Mouse (Mus musculus) thymus, postnatal 25 days (tissue): ENCODE measurements around the gene Soga1.

Experiments
- DNase-seq: peaks from one replicate; pipeline ENCODE4 v3.0.0; 2022

The Soga1 gene

DNA sequence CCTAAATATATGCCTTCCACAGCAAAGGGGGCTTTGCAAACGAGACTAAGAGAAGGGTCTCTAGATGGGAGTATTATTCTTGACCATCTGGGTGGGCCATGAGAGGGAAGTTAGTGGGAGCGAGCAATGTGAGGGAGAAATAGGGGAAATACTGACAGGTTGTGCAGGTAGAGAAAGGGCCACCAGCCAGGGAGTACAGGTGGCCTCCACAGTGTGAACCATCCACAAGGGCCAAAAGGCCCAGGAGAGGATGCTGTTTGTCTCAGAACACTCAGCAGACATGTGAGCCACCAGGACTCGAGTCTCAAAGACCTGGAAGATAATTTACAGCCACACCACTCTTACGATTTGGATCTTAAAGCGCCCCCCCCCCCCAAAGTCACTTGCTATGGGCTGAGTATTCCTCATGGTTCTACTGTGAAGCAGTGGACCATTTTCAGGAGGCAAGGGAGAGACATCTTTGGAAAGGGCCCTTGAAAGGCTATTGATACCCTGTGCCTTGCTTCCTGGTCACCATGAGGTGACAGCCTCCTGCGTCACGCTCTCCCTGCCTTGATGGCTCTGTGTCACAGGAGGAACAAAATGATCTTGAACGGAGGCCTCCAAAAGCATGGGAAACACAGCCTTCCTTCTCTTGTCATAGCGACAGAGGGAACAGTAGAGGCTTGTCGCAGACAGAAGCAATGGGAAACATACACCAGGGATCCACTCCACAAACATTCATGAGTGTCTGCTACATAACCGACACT, 18.3 kb downstream of the Soga1 start:
- DNase-seq = no peak

DNA sequence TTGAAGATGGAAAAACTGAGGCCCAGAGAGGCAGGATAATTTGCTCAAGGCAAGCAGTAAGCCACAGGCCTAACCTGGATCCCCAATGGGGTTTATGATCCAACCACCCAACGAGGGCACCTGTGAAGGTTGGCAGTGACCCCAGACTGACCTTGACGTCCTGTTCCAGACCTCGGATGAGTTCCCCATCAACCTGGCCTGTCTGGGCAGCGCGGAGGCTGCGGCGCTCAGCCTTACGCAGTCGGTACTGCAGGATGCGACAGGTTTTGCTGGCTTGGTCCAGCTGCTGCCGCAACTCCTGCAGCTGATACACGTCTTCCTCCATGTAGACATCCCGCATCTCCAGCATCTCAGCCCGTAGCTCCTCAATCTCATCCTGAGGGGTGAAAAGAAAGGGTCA, 19.0 kb downstream of the Soga1 start:
- DNase-seq = no peak

DNA sequence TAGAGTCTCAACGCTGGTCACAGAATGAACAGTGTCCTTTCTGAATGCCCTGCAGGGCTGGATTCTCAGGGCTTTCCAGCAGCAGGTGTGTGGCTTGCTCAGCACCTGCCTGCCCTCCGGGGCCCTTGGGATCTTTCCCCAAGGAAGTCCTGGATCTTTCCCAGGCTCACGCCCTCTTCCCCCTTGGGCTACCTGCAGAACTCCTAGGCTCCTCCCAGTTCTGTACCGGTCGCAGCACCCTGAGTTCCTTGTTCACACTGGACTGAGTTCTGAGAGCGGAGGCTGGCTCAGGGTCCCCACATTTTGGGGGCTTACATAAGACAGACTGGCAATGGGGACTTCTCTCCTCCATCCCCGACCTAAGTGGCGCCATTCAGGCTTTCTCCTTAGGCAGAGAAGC, 19.9 kb downstream of the Soga1 start:
- DNase-seq = no peak

DNA sequence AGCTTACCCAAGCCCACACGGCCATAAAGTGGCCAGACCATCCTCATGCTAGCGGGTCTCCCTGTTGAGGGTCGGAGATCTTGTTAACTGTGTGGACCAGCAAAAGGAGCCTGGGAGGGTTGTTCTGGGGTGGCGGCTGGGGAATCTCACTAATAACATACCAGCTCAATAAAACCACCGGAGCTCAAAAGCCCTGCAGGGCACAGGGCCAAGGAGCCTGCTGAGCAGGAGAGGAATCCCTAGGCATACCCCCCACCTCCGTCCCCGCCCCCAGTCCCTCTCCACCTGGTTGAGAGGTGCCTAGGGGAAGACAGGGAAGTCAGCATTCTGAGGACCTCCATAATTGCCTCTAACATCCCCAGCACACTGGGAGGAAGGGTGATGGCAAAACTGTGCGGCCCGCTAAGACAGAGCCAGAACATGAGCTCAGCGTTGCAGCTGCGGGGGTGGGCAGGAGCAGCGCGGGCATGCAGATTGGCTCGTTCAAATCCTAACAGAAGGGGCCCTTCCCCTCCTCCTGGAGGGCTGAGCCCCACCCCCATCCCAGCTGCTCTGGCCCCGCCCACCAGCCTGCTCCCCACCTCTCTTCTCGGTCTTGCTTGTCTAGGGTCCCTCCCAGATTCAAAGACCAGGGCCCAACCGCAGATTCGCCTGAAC, 20.6 kb downstream of the Soga1 start:
- peak; percentile 67 for DNase-seq

DNA sequence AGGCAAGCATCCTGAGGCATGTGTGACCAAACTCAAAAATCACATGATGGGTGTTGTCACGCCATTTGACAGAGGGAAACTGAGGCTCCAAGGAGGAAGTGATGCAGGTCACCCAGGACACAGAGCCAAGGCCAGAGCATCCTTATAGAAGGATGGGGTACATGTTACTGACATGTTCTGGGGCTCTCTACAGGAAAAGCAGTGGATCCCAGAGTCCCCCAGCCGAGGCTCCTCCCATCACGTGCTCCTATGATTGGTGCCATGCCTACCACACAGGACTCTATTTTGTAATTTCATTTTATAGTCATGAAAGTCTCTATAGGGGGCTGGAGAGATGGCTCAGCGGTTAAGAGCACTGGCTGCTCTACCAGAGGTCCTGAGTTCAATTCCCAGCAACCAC, 21.3 kb downstream of the Soga1 start:
- no peak for DNase-seq

DNA sequence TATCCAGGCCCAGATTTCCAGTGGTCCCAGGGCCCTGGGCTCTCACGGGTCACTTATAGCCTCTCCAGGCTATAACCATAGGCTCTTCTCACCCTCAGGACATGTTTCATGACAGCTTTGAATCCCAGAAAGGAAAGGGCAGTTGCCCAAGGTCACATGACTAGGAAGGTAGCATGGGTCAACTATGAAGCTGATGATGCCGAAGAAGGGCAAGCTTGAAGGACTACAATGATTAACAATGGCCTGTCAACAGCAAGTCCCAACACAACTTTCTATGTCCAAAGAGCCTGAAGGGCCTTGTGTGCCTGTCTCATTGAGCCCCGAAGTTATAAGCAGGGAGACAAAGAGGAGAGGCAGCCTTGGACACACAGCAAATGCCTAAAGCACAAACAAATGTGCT, 21.9 kb downstream of the Soga1 start:
- no peak for DNase-seq

DNA sequence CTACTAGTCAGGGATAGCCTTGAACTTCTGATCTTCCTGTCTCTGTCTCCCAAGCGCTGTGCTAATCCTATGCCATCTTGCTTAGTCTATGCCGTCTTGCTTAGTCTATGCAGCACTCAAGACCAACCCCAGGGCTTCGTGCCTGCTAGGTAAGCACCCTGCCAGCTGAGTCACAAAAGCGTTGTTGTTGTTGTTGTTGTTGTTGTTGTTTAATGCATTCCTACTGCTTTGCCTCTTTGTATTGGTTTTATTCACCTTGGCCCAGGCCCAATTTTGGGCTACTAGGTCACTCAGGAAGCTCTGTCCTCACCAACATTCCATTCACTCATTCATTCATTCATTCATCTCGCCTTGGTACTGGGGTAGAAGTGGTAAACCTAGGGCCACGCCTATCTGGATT, 23.3 kb downstream of the Soga1 start:
- DNase-seq = no peak

DNA sequence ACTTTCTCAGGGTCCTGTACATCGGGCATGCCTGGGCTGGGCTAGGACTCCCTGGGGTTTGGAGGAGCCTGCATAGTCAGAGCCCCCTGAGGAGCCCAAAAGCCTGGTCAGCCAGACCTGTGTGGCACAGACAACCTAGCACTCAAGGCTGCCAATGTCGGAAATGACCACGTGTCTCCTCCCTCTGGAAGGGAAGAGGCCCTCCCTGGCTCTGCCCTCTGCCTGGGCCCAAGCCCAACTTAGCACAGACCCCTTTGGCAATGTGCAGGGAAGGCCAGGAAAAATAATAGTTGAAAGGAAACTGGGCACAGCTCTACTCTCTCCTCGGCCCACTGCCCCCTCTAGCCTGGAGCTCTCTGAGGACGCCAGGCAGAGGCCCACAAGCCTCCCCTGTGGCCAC, 24.2 kb downstream of the Soga1 start:
- no peak for DNase-seq

DNA sequence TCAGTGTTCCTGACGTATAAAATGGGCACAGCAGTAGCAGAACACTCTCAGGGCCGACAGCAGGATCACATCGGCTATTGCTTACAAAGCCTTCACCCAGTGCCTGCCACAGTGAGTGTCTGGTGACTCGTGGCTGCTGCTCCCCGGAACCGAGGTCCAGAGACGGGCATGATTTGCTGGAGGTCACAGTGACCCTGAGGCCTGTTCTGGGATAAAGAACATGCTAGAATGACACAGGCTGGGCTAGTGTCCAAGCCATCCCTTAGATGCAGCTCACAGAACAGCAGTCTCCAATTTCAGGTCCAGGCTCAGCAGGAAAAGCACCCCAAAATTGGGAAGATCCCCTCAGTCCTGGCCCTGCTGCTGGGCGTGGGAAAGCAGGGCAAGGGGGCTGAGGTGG, 24.8 kb downstream of the Soga1 start:
- DNase-seq = no peak

DNA sequence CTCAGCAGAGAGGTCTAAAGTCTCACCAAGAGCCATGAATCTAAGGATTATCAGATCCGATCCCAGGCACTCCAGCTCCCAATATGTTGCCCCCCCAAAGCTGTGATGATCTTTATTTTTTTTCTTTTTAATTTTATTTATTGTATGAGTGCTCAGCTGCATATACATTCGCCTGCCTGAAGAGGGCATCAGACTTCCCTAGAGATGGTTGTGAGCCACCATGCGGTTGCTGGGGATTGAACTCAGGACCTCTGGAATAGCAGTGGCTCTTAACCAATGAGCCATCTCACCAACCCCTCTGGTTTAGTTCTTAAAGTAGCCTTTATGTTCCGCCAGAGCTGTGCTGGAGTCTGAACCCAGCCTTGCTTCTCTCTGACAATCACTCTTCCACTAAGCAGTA, 25.3 kb downstream of the Soga1 start:
- no peak for DNase-seq

DNA sequence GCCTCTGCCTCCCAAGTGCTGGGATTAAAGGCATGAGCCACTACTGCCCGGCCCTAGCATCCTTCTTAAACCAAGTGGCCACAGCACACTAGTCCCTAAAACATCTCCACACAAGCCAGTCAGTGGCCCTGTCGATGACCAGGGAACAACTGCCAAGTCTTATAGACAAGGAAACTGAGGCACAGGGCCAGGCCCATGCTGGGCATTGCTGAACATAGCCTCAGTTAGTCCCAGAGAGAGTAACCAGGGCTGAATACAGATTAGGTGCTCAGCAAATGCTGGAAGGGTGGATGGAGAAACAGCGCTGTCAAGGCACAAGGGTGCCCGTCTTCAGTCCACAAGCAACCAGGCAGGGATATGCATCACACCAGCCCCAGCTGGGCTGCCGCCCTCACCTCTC, 25.9 kb downstream of the Soga1 start:
- no peak for DNase-seq

DNA sequence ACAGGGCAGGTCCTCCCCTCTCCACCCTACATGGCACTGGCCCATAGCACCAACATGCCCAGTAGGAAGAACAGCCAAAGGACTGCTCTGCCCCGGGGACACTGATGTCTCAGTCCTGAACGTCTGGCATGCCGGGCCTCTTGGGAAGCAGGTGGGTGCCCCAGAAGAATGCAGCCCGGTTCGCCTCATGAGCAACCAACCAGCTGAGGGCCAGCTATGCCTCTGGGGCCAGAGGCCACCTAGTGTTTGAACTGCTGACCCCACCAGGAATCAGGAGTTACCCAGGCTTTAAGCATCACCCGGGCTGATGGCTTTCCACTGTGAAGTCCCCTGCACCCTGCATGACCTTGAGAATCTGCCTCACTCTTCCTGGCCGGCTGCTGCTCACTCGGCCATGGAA, 26.6 kb downstream of the Soga1 start:
- no peak for DNase-seq

DNA sequence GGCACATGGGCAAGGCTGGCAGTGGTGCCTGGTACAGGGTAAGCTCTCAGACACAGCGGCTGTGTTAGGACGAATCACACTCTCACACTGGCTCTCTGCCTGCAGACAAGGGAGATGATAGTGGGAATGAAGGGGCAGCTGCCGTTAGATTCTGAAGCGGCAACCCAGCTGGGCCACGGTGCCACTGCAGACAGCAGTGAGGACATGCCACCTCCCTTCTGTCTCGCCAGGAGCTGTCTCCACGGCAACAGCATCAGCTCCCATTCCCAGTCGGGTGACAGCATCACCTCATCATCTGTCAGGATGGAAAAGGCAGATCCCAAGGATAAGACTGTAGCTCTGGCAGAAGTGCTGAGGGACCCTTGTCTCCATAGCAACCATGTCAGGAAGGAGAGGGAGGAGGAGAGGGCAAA, 29.2 kb downstream of the Soga1 start:
- no peak for DNase-seq

DNA sequence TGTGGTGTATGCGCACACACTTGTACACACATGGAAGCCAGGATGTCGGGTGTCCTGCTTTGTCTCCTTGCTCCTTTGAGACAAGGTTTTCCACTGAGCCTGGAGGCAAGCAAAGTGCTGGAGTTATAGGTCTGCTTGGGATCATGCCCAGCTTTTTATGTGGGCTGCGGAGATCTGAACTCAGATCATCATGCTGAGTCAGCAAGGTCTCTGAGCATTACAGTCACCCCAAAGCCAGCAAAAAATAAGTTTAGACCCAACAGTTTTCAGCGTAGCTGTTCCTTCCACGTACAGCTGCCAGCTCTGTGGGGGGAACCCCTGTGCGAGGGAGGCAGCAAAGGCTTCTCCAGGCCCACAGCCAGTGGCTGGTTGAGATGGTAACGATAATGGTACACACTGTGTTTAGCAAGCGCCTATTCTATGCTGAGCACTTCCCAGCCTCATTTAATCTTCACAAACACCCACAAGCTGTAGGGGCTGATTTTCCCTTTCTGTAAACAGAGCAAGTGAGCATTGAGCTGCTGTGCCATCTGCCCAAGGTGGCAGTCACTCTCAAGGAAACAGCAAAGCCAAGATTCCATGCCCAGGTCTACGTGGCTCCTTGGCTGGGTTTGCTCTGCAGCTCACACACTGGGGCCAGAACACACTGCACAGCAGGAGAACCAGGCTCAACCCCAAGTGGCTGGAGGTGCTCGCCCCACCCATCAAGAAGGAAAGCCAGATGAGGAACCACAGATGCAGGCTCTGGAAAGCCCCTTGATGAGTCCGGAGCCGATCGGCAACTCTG, 30.5 kb downstream of the Soga1 start:
- no peak for DNase-seq

DNA sequence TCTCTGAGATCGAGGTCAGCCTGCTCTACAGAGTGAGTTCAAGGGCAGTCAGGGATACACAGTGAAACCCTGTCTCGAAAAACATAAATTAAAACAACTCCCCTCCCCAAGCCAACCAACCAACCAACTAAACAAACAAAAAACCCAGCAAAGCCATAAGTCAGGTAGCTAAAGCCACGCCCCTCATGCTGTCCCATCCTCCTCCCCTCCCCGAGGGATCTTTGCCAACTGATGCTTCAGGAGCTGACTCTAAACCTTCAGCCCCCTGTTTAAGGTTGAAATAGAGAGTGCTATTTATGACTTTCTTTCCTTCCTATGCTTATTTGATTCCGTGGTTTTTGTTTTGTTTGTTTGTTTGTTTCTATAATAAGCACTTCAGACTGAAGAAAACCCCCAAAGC, 32.1 kb downstream of the Soga1 start:
- no peak for DNase-seq

DNA sequence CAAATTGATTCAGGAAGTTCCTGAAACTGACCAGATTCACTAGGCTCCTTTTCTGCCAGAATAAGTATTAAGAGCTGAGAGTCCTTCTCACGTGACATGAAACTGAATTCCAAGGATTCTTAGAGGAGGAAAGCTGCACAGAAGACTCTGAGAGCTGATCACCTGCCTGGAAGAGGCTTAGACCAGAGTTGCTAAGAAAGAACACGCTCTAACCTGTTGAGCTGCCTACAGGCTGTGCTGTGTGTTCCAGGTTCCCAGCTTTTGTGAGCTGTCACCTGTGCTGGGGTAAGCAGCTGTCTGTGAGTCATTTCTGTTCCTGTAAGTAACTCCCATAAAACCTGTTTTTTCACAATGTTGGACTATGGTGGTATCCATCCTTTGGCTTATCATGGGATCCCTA, 33.1 kb downstream of the Soga1 start:
- no peak for DNase-seq

DNA sequence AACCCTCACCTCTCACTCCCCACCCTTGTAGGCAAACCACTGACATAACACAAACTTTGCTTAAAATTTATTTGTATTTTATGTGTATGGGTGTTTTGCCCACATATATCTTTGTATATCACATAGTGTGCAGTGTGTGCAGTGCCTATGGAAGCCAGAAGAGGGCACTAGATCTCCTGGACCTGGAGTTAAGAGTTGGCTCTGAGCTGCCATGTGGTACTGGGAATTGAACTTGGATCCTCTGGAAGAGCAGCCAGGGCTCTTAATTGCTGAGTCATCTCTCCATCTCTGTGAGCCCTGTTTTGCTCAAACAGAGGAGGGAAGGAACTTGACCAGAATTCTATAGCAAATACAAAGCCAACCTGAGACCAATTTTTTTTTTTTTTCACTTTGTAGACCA, 35.1 kb downstream of the Soga1 start:
- no peak for DNase-seq

DNA sequence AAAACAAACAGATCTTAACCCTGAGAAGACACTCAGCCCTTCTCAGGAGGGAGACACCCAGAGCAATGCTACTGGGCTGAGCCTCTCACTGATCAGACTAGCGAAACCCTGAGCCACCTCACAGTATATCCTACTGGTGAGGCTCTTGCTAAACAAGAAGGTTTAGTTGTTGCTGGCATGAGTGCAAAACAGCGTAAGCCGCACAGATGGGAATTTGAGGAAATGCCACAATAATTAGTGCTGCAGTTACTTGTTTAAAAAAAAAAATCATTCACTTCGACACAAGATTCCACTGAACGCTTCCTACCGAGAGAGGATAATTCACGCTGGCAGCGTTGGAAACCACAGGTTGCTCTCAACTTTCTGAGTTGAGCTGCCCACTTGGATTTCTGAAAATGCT, 35.5 kb downstream of the Soga1 start:
- DNase-seq = no peak

DNA sequence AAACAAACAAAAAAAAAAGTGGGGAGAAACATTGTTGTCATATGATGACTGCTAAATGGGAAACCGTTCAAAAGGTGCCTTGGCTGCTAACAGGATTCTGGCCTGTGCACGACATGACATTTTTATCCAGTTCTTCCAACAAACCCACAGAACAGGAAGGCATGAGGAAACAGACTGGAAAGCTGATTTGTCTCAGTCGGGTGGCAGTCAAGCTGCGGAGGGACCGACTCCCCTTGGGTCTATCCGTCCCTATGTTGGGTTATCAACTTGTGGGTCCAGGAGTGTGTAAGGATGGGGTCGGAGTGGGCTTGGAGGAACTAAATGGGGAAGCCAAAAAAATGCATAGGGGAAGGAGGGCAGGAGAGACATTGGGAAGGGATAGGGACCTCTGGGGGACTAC, 37.6 kb downstream of the Soga1 start:
- DNase-seq = no peak

DNA sequence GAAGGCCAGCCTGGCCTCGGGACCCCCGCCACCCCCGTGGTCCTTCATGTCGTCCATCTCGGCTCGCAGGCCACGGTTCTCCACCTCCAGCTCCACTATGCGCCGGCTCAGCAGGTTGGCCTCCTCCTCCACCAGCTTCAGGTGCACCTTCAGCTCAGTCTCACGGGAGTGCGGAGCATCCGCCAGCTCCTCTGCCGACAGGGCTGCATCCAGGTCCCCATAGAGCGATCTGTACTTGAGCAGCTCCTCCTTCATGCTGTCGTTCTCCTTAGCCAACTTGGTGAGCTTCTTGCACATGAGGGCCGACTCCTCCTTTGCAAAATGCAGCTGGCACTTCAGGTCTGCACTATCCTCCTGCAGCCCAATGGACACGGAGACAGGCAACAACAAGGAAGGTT, 38.4 kb downstream of the Soga1 start:
- DNase-seq = no peak

DNA sequence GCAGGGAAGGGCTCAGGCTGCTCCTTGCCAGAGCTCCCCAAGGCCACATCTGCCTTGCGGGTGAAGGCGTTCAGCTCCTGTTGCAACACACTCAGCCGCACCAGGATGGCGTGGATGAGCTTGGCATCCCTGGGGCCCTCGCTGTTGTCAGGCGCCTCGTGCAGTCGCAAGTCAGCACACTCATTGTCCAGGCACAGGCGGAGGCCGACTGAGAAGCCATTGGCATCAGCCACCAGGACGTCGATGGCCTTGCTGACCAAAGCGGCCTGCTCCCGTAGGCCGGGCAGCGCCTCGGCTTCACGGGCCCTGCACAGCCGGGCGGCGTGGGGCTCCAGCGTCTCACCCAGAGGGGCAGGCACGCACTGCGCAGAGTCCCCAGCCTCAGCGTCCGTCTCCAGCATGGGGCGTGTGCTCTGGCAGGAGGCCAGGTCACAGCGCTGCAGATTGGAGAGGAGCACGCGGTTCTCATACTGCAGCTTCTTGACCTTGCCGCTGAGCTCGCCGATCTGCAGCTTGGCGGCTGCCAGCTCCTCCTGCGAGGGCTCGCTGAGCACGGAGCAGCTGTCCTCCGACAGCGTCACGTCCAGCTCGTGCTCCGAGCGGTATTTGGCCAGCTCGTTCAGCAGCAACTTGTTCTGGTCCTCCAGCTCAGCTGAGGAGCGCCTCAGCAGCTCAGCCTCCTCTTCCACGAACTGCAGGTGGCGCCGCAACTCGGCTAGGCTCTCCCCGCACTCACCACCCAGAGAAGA, 39.0 kb downstream of the Soga1 start:
- DNase-seq = no peak

DNA sequence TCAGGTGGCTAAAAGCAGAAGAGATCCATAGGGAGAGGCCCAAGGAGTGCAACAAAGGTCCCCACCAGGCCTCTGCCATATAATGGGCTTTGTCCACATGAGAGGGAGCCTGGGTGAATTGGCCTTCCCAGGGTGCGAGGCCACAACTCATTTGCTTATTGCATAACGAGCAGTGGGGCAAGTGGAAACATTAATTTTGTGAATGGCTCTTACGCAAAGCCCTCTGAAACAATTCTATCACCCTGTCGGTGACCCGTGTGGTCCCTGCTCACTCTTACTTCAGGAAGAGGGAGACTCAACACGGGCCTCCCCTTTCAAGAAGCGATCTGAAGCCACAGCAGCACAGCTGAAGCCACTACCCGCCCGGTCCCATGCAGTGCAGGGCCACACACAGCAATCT, 41.8 kb downstream of the Soga1 start:
- DNase-seq = no peak

DNA sequence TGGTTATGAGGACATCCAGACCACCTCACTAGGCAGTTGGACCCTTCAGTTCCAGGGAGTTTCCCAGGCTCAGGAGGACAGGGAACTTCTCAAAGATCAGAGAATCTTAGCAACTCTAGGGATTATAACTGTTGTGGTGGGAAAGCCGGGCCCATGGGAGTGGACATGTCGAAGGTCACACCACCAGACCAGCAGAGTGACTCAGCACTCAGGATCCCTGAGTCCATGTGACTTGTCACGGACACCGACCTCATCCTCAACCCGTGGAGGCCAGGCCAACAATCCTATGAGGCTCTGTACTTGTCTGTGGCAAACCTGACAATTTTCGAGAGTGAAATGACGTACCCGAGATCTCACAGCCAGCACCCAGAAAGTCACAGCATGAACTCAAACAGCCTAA, 42.7 kb downstream of the Soga1 start:
- no peak for DNase-seq

DNA sequence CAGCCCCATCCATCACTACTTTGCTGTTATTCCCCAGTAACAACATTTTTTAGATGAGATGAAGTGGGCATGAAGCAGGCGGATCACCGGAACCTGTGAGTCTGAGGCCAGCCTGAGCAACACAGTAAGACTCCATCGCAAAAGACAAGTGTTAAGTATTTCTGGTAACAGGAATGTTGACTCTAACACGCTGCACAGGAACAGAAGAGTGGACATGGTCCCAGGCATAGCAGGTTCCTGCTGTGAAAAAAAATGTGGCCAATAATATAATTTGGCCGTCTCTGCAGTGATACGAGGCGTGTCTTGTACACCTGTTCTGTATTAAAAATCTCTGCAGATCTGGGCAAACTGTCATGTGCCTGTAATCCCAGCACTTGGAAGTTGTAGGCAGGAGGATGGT, 43.7 kb downstream of the Soga1 start:
- DNase-seq = no peak
